Mouse (Mus musculus): Measurements from ENCODE around the gene Gm15737.

- TF ChIP-seq CTCF (IDR thresholded peaks at IDR 0.05; ENCODE audit: borderline replicate concordance, extremely low read depth, insufficient read depth, insufficient read length) (no peak), POLR2A (IDR thresholded peaks at IDR 0.05; ENCODE audit: borderline replicate concordance, extremely low read depth, insufficient read depth, insufficient read length, poor library complexity, severe bottlenecking) (no peak)
Measured at GRCm38 (mm10) chr6:92904037-92904436, 34.9 kb downstream of the Gm15737 start.
